Mouse (Mus musculus) liver, embryonic 14.5 days (tissue): ENCODE data around the gene Urm1. TPM values are rescaled to one million over a fixed set of nuclear protein-coding genes. Genes with fewer than 3 reads are reported as not detected.

Experiments
- ATAC-seq: fragments of 200-750 bp; cut with Nextera tagmentation; 2 replicates; pipeline ENCODE4 v1.8.0; 2017; ENCODE audit warnings: moderate number of reproducible peaks, mild to moderate bottlenecking, moderate library complexity; ENCODE audit not compliant: insufficient read depth
- DNase-seq, 3 experiments: peaks; one replicate each; pipeline ENCODE4 v3.0.0-alpha.2; 2012 to 2013; ENCODE audit warnings: low read depth in 3 of 3, low spot score in 3 of 3
- H3K27ac ChIP-seq: fragments of 300-500 bp; sonication (generic); 2 replicates; pipeline ENCODE4 v1.5.1; 2014; ENCODE audit warnings: moderate library complexity, mild to moderate bottlenecking, control low read depth, inconsistent platforms
- H3K27me3 ChIP-seq: fragments of 300-500 bp; sonication (generic); 2 replicates; pipeline ENCODE4 v1.6.1; 2014; ENCODE audit warnings: mild to moderate bottlenecking, low read length, moderate library complexity; ENCODE audit not compliant: control insufficient read depth, insufficient read depth
- H3K36me3 ChIP-seq: fragments of 300-500 bp; sonication (generic); replicated peaks from 2 replicates; pipeline ENCODE4 v1.6.1; 2014; ENCODE audit warnings: low read depth; ENCODE audit not compliant: control insufficient read depth, insufficient read depth
- H3K4me1 ChIP-seq, 2 experiments: fragments of 200-500 bp in 1 of 2; fragments of 300-500 bp in 1 of 2; sonication (generic) in 1 of 2; replicated peaks; 2 replicates each; pipeline ENCODE4 v1.6.1; 2012 to 2014; ENCODE audit warnings: antibody characterized with exemption in 1 of 2, inconsistent platforms in 1 of 2, low read length in 1 of 2; ENCODE audit not compliant: control insufficient read depth in 2 of 2, insufficient read depth in 2 of 2
- H3K4me2 ChIP-seq: fragments of 300-500 bp; sonication (generic); 2 replicates; pipeline ENCODE4 v1.6.1; 2014; ENCODE audit warnings: low read depth, mild to moderate bottlenecking, control low read depth, moderate library complexity
- H3K4me3 ChIP-seq, 2 experiments: fragments of 200-500 bp in 1 of 2; fragments of 300-500 bp in 1 of 2; sonication (generic) in 1 of 2; 2 replicates each; pipeline ENCODE4 v1.5.1; 2012 to 2014; ENCODE audit warnings: low read depth in 2 of 2, low read length in 2 of 2, mild to moderate bottlenecking in 2 of 2, control low read depth in 1 of 2, inconsistent platforms in 1 of 2, moderate library complexity in 1 of 2; ENCODE audit not compliant: insufficient read depth in 1 of 2
- H3K9ac ChIP-seq: fragments of 300-500 bp; sonication (generic); replicated peaks from 2 replicates; pipeline ENCODE4 v1.6.1; 2014; ENCODE audit warnings: mild to moderate bottlenecking, control low read depth, moderate library complexity
- H3K9me3 ChIP-seq: fragments of 300-500 bp; sonication (generic); 2 replicates; pipeline ENCODE4 v1.6.1; 2016; ENCODE audit warnings: low read length, mixed read lengths; ENCODE audit not compliant: control insufficient read depth
- CTCF ChIP-seq: IDR thresholded peaks from 2 replicates; pipeline ENCODE4 v1.5.1; 2016; ENCODE audit warnings: antibody characterized with exemption, low read depth, control low read depth
- EP300 ChIP-seq: IDR thresholded peaks from 2 replicates; pipeline ENCODE4 v1.6.1; 2016; ENCODE audit warnings: antibody characterized with exemption, low read depth
- WGBS: fragments of 180-500 bp; shearing (Covaris S2); extraction: QIAGEN DNeasy Blood & Tissue Kit; methylation state at CpG from one replicate; pipeline ENCODE4 v1.1.7; 2014; ENCODE audit not compliant: insufficient replicate concordance; 5-methylcytosine and 5-hydroxymethylcytosine counted together
- polyA plus RNA-seq, 2 experiments: library from polyadenylated mRNA; depleted of rRNA in 1 of 2; stranded (reverse) in 1 of 2; unstranded in 1 of 2; fragments of >200 nt; fragmentation: Nextera tagmentation in 1 of 2; extraction: Ambion mirVana in 1 of 2; gene quantifications; 2 replicates each; pipeline versions ENCODE4 v1.2.1 to v1.2.3; 2012 to 2014

The Urm1 gene
- polyA plus RNA-seq, 2 experiments: 7.4 to 17.7 TPM

GRCm38 (mm10) chr2:29831106-29831505 is 11.2 kb downstream of the Urm1 start:
- no peak for ATAC-seq
- Histone ChIP-seq H3K27ac (no peak overlapping the region), H3K27me3 (no peaks in the 10 kb centered on the region), H3K4me2 (no peak overlapping the region), H3K36me3 (peaks cover 3% of the 10 kb centered on the region; the same call in 1 of the 2 replicates), H3K4me1 (peaks cover 10 to 13% of the 10 kb centered on the region in 2 experiments), H3K9me3 (no peaks in the 10 kb centered on the region), H3K4me3 (no peak overlapping the region), H3K9ac (no peak overlapping the region)
- DNase-seq: no peak
- 69% methylated on average over 4 of the region's 4 CpGs for WGBS
- TF ChIP-seq CTCF (no peak), EP300 (no peak)

GRCm38 (mm10) chr2:29833796-29834195 is 13.9 kb downstream of the Urm1 start:
- Histone ChIP-seq H3K4me1 (no peaks in the 10 kb centered on the region), H3K9ac (no peak overlapping the region), H3K27me3 (no peaks in the 10 kb centered on the region), H3K4me3 (no peak overlapping the region), H3K4me2 (no peak overlapping the region), H3K9me3 (no peaks in the 10 kb centered on the region), H3K27ac (no peak overlapping the region), H3K36me3 (peaks cover 3% of the 10 kb centered on the region; the same call in 1 of the 2 replicates)
- 79% methylated on average over 5 of the region's 5 CpGs for WGBS
- TF ChIP-seq EP300: no peak
- TF ChIP-seq CTCF: no peak
- DNase-seq (no peak), ATAC-seq (no peak)

GRCm38 (mm10) chr2:29835391-29835899 is 15.6 kb downstream of the Urm1 start:
- Histone ChIP-seq H3K4me1 (no peaks in the 10 kb centered on the region), H3K9ac (no peak overlapping the region), H3K9me3 (no peaks in the 10 kb centered on the region), H3K36me3 (peaks cover 3% of the 10 kb centered on the region; the same call in 1 of the 2 replicates), H3K27me3 (no peaks in the 10 kb centered on the region), H3K4me2 (no peak overlapping the region), H3K27ac (no peak overlapping the region), H3K4me3 (no peak overlapping the region)
- ATAC-seq (no peak), DNase-seq (no peak)
- no peak for TF ChIP-seq CTCF
- TF ChIP-seq EP300: no peak
- 67% methylated on average over 2 of the region's 2 CpGs for WGBS

GRCm38 (mm10) chr2:29839460-29839859 is 19.6 kb downstream of the Urm1 start:
- Histone ChIP-seq H3K9me3 (no peaks in the 10 kb centered on the region), H3K27me3 (peaks cover 3% of the 10 kb centered on the region), H3K4me3 (no peak overlapping the region), H3K4me2 (no peak overlapping the region), H3K36me3 (peaks cover 1% of the 10 kb centered on the region; the same call in 1 of the 2 replicates), H3K27ac (no peak overlapping the region), H3K9ac (no peak overlapping the region), H3K4me1 (no peaks in the 10 kb centered on the region)
- 54% methylated on average over 4 of the region's 4 CpGs for WGBS
- ATAC-seq: no peak
- TF ChIP-seq CTCF (no peak), EP300 (no peak)
- DNase-seq: no peak

GRCm38 (mm10) chr2:29843231-29844105 is 23.6 kb downstream of the Urm1 start:
- DNase-seq (no peak), ATAC-seq (no peak)
- H3K4me1 ChIP-seq: no peaks in the 10 kb centered on the region
- H3K4me3 ChIP-seq: no peak overlapping the region
- 62% methylated on average over 9 of the region's 9 CpGs for WGBS
- TF ChIP-seq CTCF (no peak), EP300 (no peak)
- no peaks in the 10 kb centered on the region for H3K36me3 ChIP-seq
- H3K27me3 ChIP-seq: peaks cover 19% of the 10 kb centered on the region
- H3K4me2 ChIP-seq: no peak overlapping the region
- H3K9ac ChIP-seq: no peak overlapping the region
- H3K27ac ChIP-seq: no peak overlapping the region
- H3K9me3 ChIP-seq: no peaks in the 10 kb centered on the region
